Mouse (Mus musculus): Measurements from ENCODE around the gene Stac.

Stac gene

DNA sequence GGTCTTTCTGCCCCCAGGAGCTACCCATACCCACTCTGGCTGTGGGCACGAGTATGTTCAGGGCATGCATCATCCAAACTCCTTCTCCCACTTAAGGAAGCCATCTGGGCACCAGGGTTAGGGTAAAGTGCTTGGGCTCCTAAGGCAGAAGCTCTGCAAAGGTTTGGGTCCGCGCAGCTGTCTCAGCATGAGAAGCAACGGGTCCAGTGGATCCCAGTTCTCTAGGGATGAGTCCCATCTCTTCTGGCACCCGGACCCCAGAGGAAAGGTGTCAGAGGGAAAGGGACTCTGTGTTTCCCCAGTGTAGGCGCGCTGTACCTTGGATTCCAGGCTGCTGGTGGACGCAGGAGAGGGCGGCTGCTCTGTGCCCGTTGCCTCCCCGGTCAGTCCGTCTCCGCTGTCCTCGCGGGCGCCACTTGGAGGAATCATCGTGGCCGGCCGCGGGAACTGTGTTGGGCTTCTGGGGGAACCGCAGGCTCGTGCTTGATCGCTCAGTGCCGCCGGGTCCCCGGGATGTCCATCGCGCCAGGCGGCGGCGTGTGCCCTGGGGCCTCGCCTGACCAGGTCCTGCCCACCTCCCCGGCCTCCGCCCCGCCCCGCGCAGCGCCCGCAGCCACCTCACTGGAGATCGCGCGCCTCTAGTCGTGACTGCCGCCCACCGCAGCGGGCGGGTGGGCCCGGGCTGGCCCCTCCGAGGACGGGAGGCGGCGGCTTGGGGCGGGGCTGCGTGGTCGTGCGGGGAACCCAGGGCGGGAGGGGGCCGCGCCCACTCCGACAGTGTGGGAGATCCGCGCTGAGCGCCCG, at the start of gene Stac:
TSS of gene Stac (minus strand) at position 669 of the 804 bp plus-strand sequence.
- DNase-seq (ENCODE audit: low spot score), result no peak

DNA sequence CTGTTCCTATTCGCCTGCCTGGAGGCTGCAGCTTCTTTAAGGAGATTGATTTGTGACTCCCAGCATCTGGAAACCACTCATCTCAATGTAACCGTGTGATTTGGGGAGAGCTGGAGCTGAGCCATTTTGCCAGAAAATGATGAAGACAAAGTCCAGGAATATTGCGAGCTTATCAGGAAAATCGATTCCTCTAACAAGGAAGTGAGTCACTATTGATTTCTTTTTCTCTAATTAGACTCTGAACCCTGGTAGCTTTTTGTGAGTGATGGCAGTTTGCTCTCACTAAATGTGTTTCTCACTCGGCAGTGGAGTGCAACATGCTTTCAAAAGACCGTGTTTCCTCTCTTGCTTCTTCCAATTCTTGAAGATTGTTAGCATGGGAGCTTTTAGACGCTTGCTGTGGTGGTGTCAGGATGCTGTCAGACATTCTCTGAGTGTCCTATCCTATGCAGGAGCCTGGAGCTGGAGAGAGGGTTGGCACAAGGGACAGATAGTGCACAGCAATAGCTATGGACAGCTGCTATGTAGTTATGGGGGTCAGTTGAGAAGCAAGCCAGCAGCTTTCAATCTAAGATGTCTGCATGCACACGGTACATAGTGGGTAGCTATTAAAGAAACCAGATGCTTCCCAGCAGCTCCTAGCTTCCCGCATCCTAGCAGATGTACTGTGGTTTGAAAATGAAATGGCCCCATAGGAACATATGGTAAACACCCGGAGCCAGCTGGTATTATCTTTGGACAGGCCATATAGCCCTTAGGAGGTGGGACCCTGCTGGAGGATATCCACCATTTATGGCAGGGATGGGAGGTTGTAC, 49.5 kb upstream of the Stac start:
- DNase-seq (ENCODE audit: low spot score), result no peak

DNA sequence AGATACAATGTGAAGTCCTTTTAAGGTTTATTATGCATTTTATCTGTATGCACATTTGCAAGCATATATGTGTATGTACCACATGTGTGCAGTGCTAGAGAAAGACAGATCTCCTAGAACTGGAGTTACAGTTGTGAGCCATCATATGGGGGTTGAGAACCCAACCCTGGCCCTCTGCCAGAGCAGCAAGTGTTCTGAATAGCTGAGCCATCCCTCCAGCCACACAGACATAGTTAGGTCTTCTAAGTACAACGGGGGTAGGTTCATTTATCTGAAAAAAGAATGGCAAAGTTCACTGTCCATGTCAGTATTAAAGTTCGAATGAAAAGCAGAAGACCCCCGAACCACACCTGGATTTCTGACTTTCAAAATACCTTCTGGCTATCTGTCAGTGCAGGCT, 48.9 kb upstream of the Stac start:
- DNase-seq (ENCODE audit: low spot score), result no peak

GRCm38 (mm10) chr9:111737796-111738195, 47.6 kb upstream of the Stac start:
- DNase-seq (ENCODE audit: low spot score), result no peak

DNA sequence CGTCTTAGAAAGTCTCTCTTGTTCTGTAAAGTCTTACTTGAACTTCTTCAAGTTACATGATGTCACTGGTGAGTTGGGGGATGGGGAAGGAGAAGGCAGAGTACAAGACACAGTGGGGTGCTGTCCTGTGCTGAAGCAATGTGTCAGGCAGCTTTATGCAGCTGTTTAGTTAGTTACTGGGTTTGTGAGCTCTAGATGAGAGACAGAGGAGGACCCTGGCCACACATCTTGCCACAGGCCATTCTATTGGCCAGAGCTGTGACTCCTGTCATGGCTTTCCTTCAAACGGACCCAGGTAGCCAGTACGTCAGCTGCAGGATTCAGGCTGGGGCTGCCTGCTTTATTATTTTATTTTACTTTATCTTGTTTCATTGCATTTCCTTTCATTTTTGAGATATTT, 45.8 kb upstream of the Stac start:
- DNase-seq (ENCODE audit: low spot score), result no peak

- no peak for DNase-seq (ENCODE audit: low spot score)
These were observed 42.0 kb upstream of the Stac start for GRCm38 (mm10) chr9:111731939-111732670.

DNA sequence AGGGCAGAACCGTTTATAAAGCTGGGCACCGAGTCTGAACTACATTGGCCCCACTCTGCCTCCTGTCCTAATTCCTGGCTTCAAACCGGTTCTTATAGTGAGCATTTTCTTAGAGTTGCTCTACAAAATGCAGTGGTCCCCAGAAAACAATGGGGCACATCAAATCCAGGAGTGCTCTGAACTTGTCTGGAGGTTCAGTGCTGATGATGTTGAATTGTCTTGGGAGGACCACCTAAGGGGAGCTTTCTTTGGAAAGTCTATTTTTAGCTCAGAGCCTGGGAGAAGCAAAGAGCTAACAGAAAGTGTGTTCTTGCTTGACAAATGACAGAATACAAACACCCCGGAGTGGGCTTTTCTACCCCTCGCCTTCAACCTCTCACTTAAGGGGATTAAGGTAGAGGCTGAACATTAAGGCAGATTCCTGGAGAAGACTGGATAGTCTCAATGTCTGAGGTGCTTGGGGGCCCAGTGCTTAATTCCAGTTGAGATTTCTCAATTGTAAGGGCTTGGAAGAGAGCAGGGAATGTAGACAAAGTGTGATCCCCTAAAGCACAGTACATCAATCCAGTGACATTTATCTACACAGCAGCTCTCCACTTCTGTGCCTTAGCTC, 34.9 kb upstream of the Stac start:
- no peak for DNase-seq (ENCODE audit: low spot score)

DNA sequence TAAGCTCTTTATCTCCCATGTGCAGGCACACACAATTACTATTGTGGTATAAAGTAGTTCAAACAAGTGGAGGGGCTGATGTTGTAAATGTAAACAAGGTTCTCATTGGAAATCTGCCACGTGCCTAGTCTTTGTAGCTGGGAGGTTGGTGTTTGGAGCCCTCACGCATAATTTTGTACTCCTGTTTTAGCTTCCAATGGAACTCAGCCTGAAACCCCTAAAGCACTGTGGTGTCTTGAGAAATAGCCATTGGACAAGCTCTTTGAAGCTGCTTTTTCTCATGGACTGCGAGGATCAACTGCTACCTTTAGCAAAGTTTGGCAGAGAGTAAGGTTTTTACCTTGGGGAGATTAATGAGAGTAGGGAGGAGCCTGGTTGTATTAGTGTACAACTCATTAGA, 24.3 kb upstream of the Stac start:
- DNase-seq (ENCODE audit: low spot score), result no peak

GRCm38 (mm10) chr9:111700101-111700500, 10.0 kb upstream of the Stac start:
- no peak for DNase-seq (ENCODE audit: low spot score)

GRCm38 (mm10) chr9:111690484-111690855, 322 bp upstream of the Stac start:
- no peak for DNase-seq (ENCODE audit: low spot score)

DNA sequence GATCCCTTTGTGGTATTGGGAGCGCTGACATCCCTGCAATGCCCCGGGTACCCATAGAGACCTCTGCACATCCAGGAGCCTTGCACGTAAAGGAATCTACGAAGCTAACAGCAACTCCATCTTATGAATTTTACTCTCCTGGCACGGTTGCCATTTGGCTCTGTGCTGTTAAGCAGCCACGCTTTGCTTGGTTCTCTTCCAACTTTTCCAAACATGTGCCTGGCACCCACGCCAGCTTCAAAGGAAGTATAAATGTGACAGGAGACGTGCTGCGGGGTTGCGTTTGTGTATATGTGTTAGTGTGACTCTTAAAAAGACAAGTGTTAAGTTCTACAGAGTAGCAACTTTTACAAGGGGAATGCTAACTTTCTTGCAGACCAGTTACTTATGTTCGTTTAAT, 1.0 kb downstream of the Stac start:
- DNase-seq (ENCODE audit: low spot score), result peak; percentile 33

DNA sequence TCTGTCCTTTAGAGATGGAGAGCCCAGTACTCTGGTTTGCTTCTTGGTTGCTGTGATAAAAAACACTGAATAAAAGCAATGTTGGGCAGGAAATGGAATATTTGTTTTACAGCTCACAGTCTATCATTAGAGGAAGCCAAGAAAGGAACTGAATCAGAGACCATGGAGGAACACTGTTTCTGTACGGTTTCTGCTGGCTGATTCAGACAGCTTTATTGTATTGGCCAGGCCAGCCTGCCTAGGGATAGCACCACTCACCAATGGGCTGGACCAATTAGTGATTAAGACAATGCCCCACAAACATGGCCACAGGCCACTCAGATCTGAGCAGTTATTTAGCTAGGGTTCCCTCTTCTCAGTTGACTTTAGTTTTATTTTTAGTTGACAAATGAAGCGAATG, 6.0 kb downstream of the Stac start:
- no peak for DNase-seq (ENCODE audit: low spot score)

DNA sequence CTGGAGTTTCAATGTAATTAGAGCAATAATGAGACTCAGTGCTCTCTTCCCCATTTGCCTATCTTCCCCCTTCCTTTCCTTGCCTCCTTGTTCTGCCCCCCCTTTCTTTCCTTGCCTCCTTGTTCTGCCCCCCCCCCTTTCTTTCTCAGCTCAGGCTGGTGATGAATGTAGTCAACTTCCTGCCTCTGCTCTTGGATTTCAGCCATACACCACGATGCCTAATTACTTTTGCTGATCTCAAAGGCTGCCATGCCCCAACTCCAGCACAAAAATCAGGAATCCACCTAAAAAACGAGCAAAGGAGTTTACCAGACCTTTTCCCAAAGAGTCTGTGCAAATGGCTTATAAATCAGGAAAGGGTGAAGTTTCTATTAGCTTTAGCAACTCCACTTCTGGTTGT, 10.6 kb downstream of the Stac start:
- no peak for DNase-seq (ENCODE audit: low spot score)

DNA sequence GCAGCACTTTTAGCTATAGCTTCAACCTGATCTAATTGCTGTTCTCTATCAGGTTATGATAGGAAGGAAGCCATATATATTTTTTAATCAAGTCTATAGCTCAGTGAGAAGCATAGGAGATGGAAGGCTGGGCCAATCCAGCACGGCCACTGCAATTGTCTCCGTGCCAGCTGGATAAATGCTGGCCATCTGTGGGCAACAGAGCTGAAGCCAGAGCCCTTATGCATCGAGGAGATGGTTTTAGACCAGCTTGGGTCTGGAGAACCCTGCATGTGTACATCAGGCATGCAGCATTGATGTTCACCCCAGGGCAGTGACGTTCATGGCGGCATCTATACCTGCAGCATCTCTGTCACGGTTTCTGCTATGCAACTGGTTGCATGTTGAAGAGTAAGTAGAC, 20.3 kb downstream of the Stac start:
- no peak for DNase-seq (ENCODE audit: low spot score)

GRCm38 (mm10) chr9:111655066-111655465, 35.1 kb downstream of the Stac start:
- no peak for DNase-seq (ENCODE audit: low spot score)

DNA sequence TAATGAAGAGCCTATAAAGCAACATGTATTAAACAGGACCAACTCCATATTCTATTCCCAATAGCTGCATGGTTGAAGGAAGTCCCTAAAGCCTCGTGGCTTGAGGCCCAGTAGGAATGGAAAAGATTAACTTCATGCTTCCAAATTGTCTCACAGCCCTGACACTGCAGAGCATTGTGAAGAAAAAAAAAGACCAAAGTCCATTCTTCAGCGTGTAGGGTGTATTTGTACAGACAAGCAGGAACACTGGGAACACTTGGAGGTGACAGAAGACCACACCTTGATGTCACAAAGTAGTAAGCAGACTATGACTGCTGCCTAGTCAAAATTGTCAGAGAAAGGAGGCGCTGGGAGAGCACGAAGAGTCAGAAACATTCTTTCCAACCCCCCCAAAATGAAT, 45.9 kb downstream of the Stac start:
- no peak for DNase-seq (ENCODE audit: low spot score)

DNA sequence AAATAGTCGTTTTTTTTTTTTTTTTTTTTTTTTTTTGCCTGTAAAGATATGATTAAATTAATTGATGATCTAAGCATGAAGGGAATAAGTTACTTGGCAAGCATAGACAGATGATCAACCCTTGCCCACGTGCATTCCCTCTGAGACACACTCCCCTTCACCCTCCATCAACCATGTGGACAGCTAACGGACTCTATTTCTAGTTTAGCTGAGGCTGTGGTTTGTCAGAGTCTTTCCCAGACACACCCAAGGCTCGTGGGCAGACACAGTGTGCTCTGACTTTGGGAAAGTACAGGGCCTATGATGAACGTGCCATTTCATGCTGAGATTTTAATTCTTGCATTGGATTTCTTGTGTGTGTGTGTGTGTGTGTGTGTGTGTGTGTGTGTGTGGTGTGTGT, 46.8 kb downstream of the Stac start:
- DNase-seq (ENCODE audit: low spot score), result no peak

- DNase-seq (ENCODE audit: low spot score), result no peak
These were observed 52.5 kb downstream of the Stac start for GRCm38 (mm10) chr9:111637641-111638040.

GRCm38 (mm10) chr9:111632833-111633232, 57.3 kb downstream of the Stac start:
- no peak for DNase-seq (ENCODE audit: low spot score)

DNA sequence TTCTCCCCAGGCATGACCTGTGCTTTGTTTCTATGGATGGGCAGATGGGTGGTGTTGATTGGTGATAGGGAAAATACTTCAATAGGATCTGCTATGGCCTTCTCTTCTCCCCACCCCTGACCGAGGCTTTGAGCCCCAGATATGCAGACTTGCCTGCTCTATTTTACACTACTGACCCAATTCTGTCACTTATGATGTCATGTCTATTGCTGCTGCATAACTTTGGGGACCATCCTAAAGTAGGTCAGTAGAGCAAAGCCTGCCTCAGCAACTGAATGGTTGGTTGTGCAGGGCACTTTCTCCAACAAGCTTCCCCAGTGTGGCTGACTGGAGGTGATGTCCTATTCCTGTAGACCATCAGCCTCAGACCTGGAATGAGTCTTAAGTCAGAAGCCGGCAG, 69.0 kb downstream of the Stac start:
- DNase-seq (ENCODE audit: low spot score), result no peak

DNA sequence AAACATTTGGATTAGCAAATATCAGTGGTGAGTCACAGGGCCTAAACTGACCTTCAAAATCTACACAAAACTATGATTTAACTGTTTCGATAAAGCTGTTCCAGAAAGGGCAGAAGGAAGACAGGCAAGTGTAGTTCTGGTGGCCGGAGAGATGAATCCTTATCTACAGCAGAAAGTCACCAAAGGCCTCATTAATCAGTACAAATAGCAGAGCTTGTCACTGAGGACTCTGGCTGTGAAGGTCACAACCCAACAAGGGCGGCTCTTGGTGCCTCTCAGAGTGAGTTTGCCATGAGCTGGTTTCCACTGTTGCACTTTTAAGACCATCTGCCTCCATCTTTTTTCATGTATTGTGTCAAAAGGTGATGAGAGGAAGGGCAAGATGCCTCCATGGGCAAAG, 78.8 kb downstream of the Stac start:
- DNase-seq (ENCODE audit: low spot score), result no peak

- no peak for DNase-seq (ENCODE audit: low spot score)
These were observed 81.4 kb downstream of the Stac start for GRCm38 (mm10) chr9:111608762-111609161.
